Mouse (Mus musculus) liver, adult 2 months (tissue): Measurements from ENCODE around the gene Lmntd1. TPM values are rescaled to one million over a fixed set of nuclear protein-coding genes. Genes with fewer than 3 reads are reported as not detected.
A peak's percentile ranks its signal among the peaks of the same experiment; 100 is the strongest.
"Not testable (repeated sequence)": the region's sequence is repeated elsewhere in the genome, so short reads cannot be mapped to it uniquely, and the experiment has no call there.

Experiments
- DNase-seq: peaks from one replicate; pipeline ENCODE4 v3.0.0-alpha.2; 2011; ENCODE audit warnings: low read depth, low spot score; ENCODE audit errors: extremely low read depth
- H3K27ac ChIP-seq: fragments of 200-500 bp; replicated peaks from 2 replicates; pipeline ENCODE4 v1.5.1; 2012; ENCODE audit warnings: low read depth, mild to moderate bottlenecking, control low read depth, inconsistent platforms, low read length; ENCODE audit not compliant: insufficient read depth
- H3K27me3 ChIP-seq: fragments of 200-500 bp; 2 replicates; pipeline ENCODE4 v1.6.1; 2012; ENCODE audit warnings: mild to moderate bottlenecking, moderate library complexity, low read length, inconsistent platforms; ENCODE audit not compliant: control insufficient read depth, insufficient read depth
- H3K36me3 ChIP-seq: fragments of 200-500 bp; 2 replicates; pipeline ENCODE4 v1.6.1; 2012; ENCODE audit warnings: low read length, inconsistent platforms; ENCODE audit not compliant: control insufficient read depth, insufficient read depth
- H3K4me1 ChIP-seq: fragments of 200-500 bp; 2 replicates; pipeline ENCODE4 v1.6.1; 2011; ENCODE audit warnings: low read length; ENCODE audit not compliant: control insufficient read depth, insufficient read depth
- H3K4me3 ChIP-seq: fragments of 200-500 bp; 2 replicates; pipeline ENCODE4 v1.5.1; 2011; ENCODE audit warnings: low read depth, mild to moderate bottlenecking, control low read depth, low read length, moderate library complexity; ENCODE audit not compliant: insufficient read depth
- H3K79me2 ChIP-seq: fragments of 200-500 bp; 2 replicates; pipeline ENCODE4 v1.6.1; 2012; ENCODE audit warnings: inconsistent platforms, mild to moderate bottlenecking, low read length, moderate library complexity; ENCODE audit not compliant: control insufficient read depth, insufficient read depth
- H3K9ac ChIP-seq: fragments of 200-500 bp; 2 replicates; pipeline ENCODE4 v1.6.1; 2012; ENCODE audit warnings: low read depth, mild to moderate bottlenecking, control low read depth, inconsistent platforms, low read length
- CTCF ChIP-seq: fragments of 200-500 bp; IDR thresholded peaks from 2 replicates; pipeline ENCODE4 v1.5.1; 2011; ENCODE audit warnings: low read depth, low read length, control low read depth
- POLR2A ChIP-seq: fragments of 200-500 bp; IDR thresholded peaks from 2 replicates; pipeline ENCODE4 v1.6.1; 2011; ENCODE audit warnings: low read length, control low read depth; ENCODE audit not compliant: insufficient read depth; ENCODE audit errors: extremely low read depth
- WGBS: fragments of 180-500 bp; shearing (Covaris S2); methylation state at CpG from one replicate; pipeline ENCODE4 v1.1.7; 2018; 5-methylcytosine and 5-hydroxymethylcytosine counted together
- polyA plus RNA-seq: library from polyadenylated mRNA; depleted of rRNA; stranded (reverse); fragments of >200 nt; gene quantifications from 2 replicates; pipeline ENCODE4 v1.2.3, GENCODE M21; 2012
- total RNA-seq: library from RNA; depleted of rRNA; stranded (reverse); fragments of >200 nt; gene quantifications from 2 replicates; pipeline ENCODE4 v1.2.3, GENCODE M21; 2014

Lmntd1 gene
- total and polyA plus RNA-seq, 2 experiments: not detected

GRCm38 (mm10) chr6:145341301-145342193 is 272.6 kb downstream of the Lmntd1 start:
- no peaks in the 10 kb centered on the region for H3K36me3 ChIP-seq
- H3K79me2 ChIP-seq: no peaks in the 10 kb centered on the region
- TF ChIP-seq CTCF: peak; percentile 56
- no peak for TF ChIP-seq POLR2A
- H3K4me3 ChIP-seq: peak overlapping the region; percentile 34
- H3K27me3 ChIP-seq: no peaks in the 10 kb centered on the region
- H3K4me1 ChIP-seq: peaks cover 25% of the 10 kb centered on the region
- WGBS: under 1% methylated on average over 33 of the region's 33 CpGs
- DNase-seq: peak; percentile 90
- peak overlapping the region; percentile 51 for H3K9ac ChIP-seq
- peak overlapping the region; percentile 35; the same call in 1 of the 2 replicates for H3K27ac ChIP-seq

GRCm38 (mm10) chr6:145340657-145341146 is 273.4 kb downstream of the Lmntd1 start:
- H3K27me3 ChIP-seq: no peaks in the 10 kb centered on the region
- H3K27ac ChIP-seq: peak overlapping the region; percentile 91
- H3K4me1 ChIP-seq: peaks cover 26% of the 10 kb centered on the region
- H3K36me3 ChIP-seq: no peaks in the 10 kb centered on the region
- H3K9ac ChIP-seq: peak overlapping the region; percentile 32; the same call in 1 of the 2 replicates
- peak; percentile 87 for DNase-seq
- TF ChIP-seq POLR2A: peak; percentile 94
- TF ChIP-seq CTCF: no peak
- under 1% methylated on average over 37 of the region's 37 CpGs for WGBS
- H3K4me3 ChIP-seq: peak overlapping the region; percentile 24
- H3K79me2 ChIP-seq: no peaks in the 10 kb centered on the region

- peak overlapping the region; percentile 24 for H3K4me3 ChIP-seq
- H3K9ac ChIP-seq: peak overlapping the region; percentile 36
- no peaks in the 10 kb centered on the region for H3K27me3 ChIP-seq
- peaks cover 28% of the 10 kb centered on the region for H3K4me1 ChIP-seq
- 2% methylated on average over 21 of the region's 21 CpGs for WGBS
- TF ChIP-seq POLR2A: no peak
- TF ChIP-seq CTCF: no peak
- H3K36me3 ChIP-seq: no peaks in the 10 kb centered on the region
- peak; percentile 54 for DNase-seq
- H3K27ac ChIP-seq: peak overlapping the region; percentile 91
- no peaks in the 10 kb centered on the region for H3K79me2 ChIP-seq
Measured at GRCm38 (mm10) chr6:145339956-145340656, 274.0 kb downstream of the Lmntd1 start.

- peak; percentile 90 for DNase-seq
- no peaks in the 10 kb centered on the region for H3K79me2 ChIP-seq
- peak overlapping the region; percentile 91 for H3K27ac ChIP-seq
- no peaks in the 10 kb centered on the region for H3K27me3 ChIP-seq
- peaks cover 22% of the 10 kb centered on the region for H3K4me1 ChIP-seq
- TF ChIP-seq CTCF: no peak
- TF ChIP-seq POLR2A: no peak
- no peaks in the 10 kb centered on the region for H3K36me3 ChIP-seq
- H3K4me3 ChIP-seq: no peak overlapping the region
- 25% methylated on average over 12 of the region's 12 CpGs for WGBS
- H3K9ac ChIP-seq: peak overlapping the region; percentile 60
Measured at GRCm38 (mm10) chr6:145338571-145339294, 275.4 kb downstream of the Lmntd1 start.

- WGBS: 84% methylated on average over 6 of the region's 6 CpGs
- H3K27me3 ChIP-seq, H3K4me3 ChIP-seq, H3K36me3 ChIP-seq, H3K79me2 ChIP-seq, H3K9ac ChIP-seq, DNase-seq, H3K27ac ChIP-seq: not testable (repeated sequence)
- H3K4me1 ChIP-seq: peaks cover 22% of the 10 kb centered on the region
Measured at GRCm38 (mm10) chr6:145337521-145337920, 276.6 kb downstream of the Lmntd1 start.
